Mouse (Mus musculus) liver, embryonic 15.5 days (tissue): Measurements from ENCODE around the gene Rbm47. TPM values are rescaled to one million over a fixed set of nuclear protein-coding genes. Genes with fewer than 3 reads are reported as not detected.

Experiments used
- ATAC-seq: fragments of 200-750 bp; cut with Nextera tagmentation; 2 replicates; pipeline ENCODE4 v1.8.0; 2017; ENCODE audit warnings: moderate number of reproducible peaks, mild to moderate bottlenecking, moderate library complexity; ENCODE audit not compliant: insufficient read depth
- H3K27ac ChIP-seq: fragments of 300-500 bp; sonication (generic); replicated peaks from 2 replicates; pipeline ENCODE4 v1.5.1; 2015; ENCODE audit warnings: mild to moderate bottlenecking, inconsistent platforms
- H3K27me3 ChIP-seq: fragments of 300-500 bp; sonication (generic); 2 replicates; pipeline ENCODE4 v1.6.1; 2015; ENCODE audit warnings: mild to moderate bottlenecking, inconsistent platforms
- H3K36me3 ChIP-seq: fragments of 300-500 bp; sonication (generic); replicated peaks from 2 replicates; pipeline ENCODE4 v1.6.1; 2015; ENCODE audit warnings: moderate library complexity, mild to moderate bottlenecking, inconsistent platforms
- H3K4me1 ChIP-seq: fragments of 300-500 bp; sonication (generic); replicated peaks from 2 replicates; pipeline ENCODE4 v1.6.1; 2015; ENCODE audit warnings: inconsistent platforms
- H3K4me2 ChIP-seq: fragments of 300-500 bp; sonication (generic); 2 replicates; pipeline ENCODE4 v1.6.1; 2015; ENCODE audit warnings: moderate library complexity, mild to moderate bottlenecking, inconsistent platforms
- H3K4me3 ChIP-seq: fragments of 300-500 bp; sonication (generic); replicated peaks from 2 replicates; pipeline ENCODE4 v1.5.1; 2015; ENCODE audit warnings: mild to moderate bottlenecking, inconsistent platforms
- H3K9ac ChIP-seq: fragments of 300-500 bp; sonication (generic); 2 replicates; pipeline ENCODE4 v1.6.1; 2015; ENCODE audit warnings: moderate library complexity, mild to moderate bottlenecking, inconsistent platforms
- H3K9me3 ChIP-seq: fragments of 300-500 bp; sonication (generic); replicated peaks from 2 replicates; pipeline ENCODE4 v1.6.1; 2016; ENCODE audit warnings: inconsistent platforms
- WGBS: fragments of 180-500 bp; shearing (Covaris S2); methylation state at CpG from one replicate; pipeline ENCODE4 v1.1.7; 2015; ENCODE audit warnings: mixed read lengths; ENCODE audit not compliant: insufficient replicate concordance; 5-methylcytosine and 5-hydroxymethylcytosine counted together
- polyA plus RNA-seq: library from polyadenylated mRNA; unstranded; fragments of >200 nt; fragmentation: Nextera tagmentation; extraction: Ambion mirVana; gene quantifications from 2 replicates; pipeline ENCODE4 v1.2.1, GENCODE M21; 2015

The Rbm47 gene
- polyA plus RNA-seq, 1 experiment from 2014 or later, result 15.2 TPM

GRCm38 (mm10) chr5:66124931-66125330, 48.0 kb downstream of the Rbm47 start:
- Histone ChIP-seq H3K9ac (no peak overlapping the region), H3K4me2 (no peak overlapping the region), H3K27me3 (no peaks in the 10 kb centered on the region), H3K27ac (no peak overlapping the region), H3K36me3 (no peaks in the 10 kb centered on the region), H3K4me3 (no peak overlapping the region), H3K4me1 (peaks cover 3% of the 10 kb centered on the region), H3K9me3 (no peaks in the 10 kb centered on the region)
- ATAC-seq, result no peak
- WGBS, result 63% methylated on average over 9 of the region's 9 CpGs

GRCm38 (mm10) chr5:66124089-66124400, 48.9 kb downstream of the Rbm47 start:
- peaks cover 3% of the 10 kb centered on the region for H3K4me1 ChIP-seq
- no peaks in the 10 kb centered on the region for H3K36me3 ChIP-seq
- H3K9me3 ChIP-seq, result no peaks in the 10 kb centered on the region
- no peak overlapping the region for H3K4me3 ChIP-seq
- H3K27ac ChIP-seq, result no peak overlapping the region
- no peak for ATAC-seq
- 65% methylated on average over 4 of the region's 4 CpGs for WGBS
- H3K4me2 ChIP-seq, result no peak overlapping the region
- H3K9ac ChIP-seq, result no peak overlapping the region
- no peaks in the 10 kb centered on the region for H3K27me3 ChIP-seq

GRCm38 (mm10) chr5:66123295-66124088, 49.4 kb downstream of the Rbm47 start:
- 63% methylated on average over 12 of the region's 12 CpGs for WGBS
- H3K4me2 ChIP-seq, result no peak overlapping the region

GRCm38 (mm10) chr5:66121255-66121654, 51.7 kb downstream of the Rbm47 start:
- Histone ChIP-seq H3K4me2 (no peak overlapping the region), H3K36me3 (no peaks in the 10 kb centered on the region), H3K4me1 (peaks cover 3% of the 10 kb centered on the region), H3K9ac (no peak overlapping the region), H3K4me3 (no peak overlapping the region), H3K27ac (no peak overlapping the region), H3K9me3 (no peaks in the 10 kb centered on the region), H3K27me3 (no peaks in the 10 kb centered on the region)
- ATAC-seq, result no peak

More at GRCm38 (mm10) chr5:66123295-66124088, 49.4 kb downstream of the Rbm47 start:
- Histone ChIP-seq H3K9me3 (no peaks in the 10 kb centered on the region), H3K27me3 (no peaks in the 10 kb centered on the region), H3K9ac (no peak overlapping the region), H3K36me3 (no peaks in the 10 kb centered on the region), H3K27ac (no peak overlapping the region), H3K4me1 (peaks cover 3% of the 10 kb centered on the region), H3K4me3 (no peak overlapping the region)
- ATAC-seq, result no peak; the same call in 1 of the 2 replicates

GRCm38 (mm10) chr5:66114751-66115150, 58.2 kb downstream of the Rbm47 start:
- H3K4me3 ChIP-seq, result no peak overlapping the region
- WGBS, result 55% methylated on average over 14 of the region's 14 CpGs
- peak overlapping the region; percentile 68 for H3K27ac ChIP-seq
- H3K4me2 ChIP-seq, result no peak overlapping the region
- no peak; the same call in 1 of the 2 replicates for ATAC-seq
- peaks cover 23% of the 10 kb centered on the region for H3K4me1 ChIP-seq
- no peak overlapping the region for H3K9ac ChIP-seq
- no peaks in the 10 kb centered on the region for H3K36me3 ChIP-seq
- no peaks in the 10 kb centered on the region for H3K27me3 ChIP-seq
- H3K9me3 ChIP-seq, result no peaks in the 10 kb centered on the region

- Histone ChIP-seq H3K36me3 (no peaks in the 10 kb centered on the region), H3K9me3 (no peaks in the 10 kb centered on the region), H3K9ac (no peak overlapping the region), H3K4me1 (peaks cover 23% of the 10 kb centered on the region), H3K4me3 (no peak overlapping the region), H3K4me2 (no peak overlapping the region), H3K27ac (peak overlapping the region; percentile 68), H3K27me3 (no peaks in the 10 kb centered on the region)
- peak; percentile 72 for ATAC-seq
- WGBS, result 52% methylated on average over 6 of the region's 6 CpGs
These were observed 58.7 kb downstream of the Rbm47 start for GRCm38 (mm10) chr5:66114208-66114607.

- Histone ChIP-seq H3K4me1 (peaks cover 23% of the 10 kb centered on the region), H3K4me3 (no peak overlapping the region), H3K9ac (no peak overlapping the region), H3K36me3 (no peaks in the 10 kb centered on the region), H3K9me3 (no peaks in the 10 kb centered on the region), H3K27me3 (no peaks in the 10 kb centered on the region), H3K4me2 (no peak overlapping the region), H3K27ac (0 out of 2 replicates have a peak overlapping the region, but pooled peaks have one; percentile 38)
- peak; percentile 57; the same call in 1 of the 2 replicates for ATAC-seq
- WGBS, result 26% methylated on average over 8 of the region's 8 CpGs
These were observed 60.9 kb downstream of the Rbm47 start for GRCm38 (mm10) chr5:66112059-66112458.

- ATAC-seq, result no peak
- Histone ChIP-seq H3K27ac (peak overlapping the region; percentile 72), H3K9me3 (no peaks in the 10 kb centered on the region), H3K4me1 (peaks cover 5% of the 10 kb centered on the region), H3K4me2 (no peak overlapping the region; the same call in 1 of the 2 replicates), H3K9ac (no peak overlapping the region), H3K4me3 (no peak overlapping the region), H3K36me3 (no peaks in the 10 kb centered on the region), H3K27me3 (no peaks in the 10 kb centered on the region)
- WGBS, result 53% methylated on average over 9 of the region's 9 CpGs
These were observed 66.5 kb downstream of the Rbm47 start for GRCm38 (mm10) chr5:66106372-66106771.

GRCm38 (mm10) chr5:66105946-66106345, 67.0 kb downstream of the Rbm47 start:
- no peaks in the 10 kb centered on the region for H3K36me3 ChIP-seq

GRCm38 (mm10) chr5:66105366-66105765, 67.6 kb downstream of the Rbm47 start:
- WGBS, result 16% methylated on average over 3 of the region's 3 CpGs
- no peak overlapping the region for H3K4me3 ChIP-seq
- no peak overlapping the region for H3K27ac ChIP-seq
- H3K36me3 ChIP-seq, result no peaks in the 10 kb centered on the region
- H3K27me3 ChIP-seq, result no peaks in the 10 kb centered on the region
- no peak overlapping the region; the same call in 1 of the 2 replicates for H3K4me2 ChIP-seq
- ATAC-seq, result no peak
- H3K9me3 ChIP-seq, result no peaks in the 10 kb centered on the region
- H3K9ac ChIP-seq, result no peak overlapping the region
- H3K4me1 ChIP-seq, result peaks cover 9% of the 10 kb centered on the region

More at GRCm38 (mm10) chr5:66105946-66106345, 67.0 kb downstream of the Rbm47 start:
- no peak overlapping the region for H3K9ac ChIP-seq
- no peak overlapping the region for H3K4me3 ChIP-seq
- no peak overlapping the region; the same call in 1 of the 2 replicates for H3K4me2 ChIP-seq
- ATAC-seq, result peak; percentile 71
- H3K9me3 ChIP-seq, result no peaks in the 10 kb centered on the region
- H3K27ac ChIP-seq, result peak overlapping the region; percentile 72
- no peaks in the 10 kb centered on the region for H3K27me3 ChIP-seq
- peaks cover 6% of the 10 kb centered on the region for H3K4me1 ChIP-seq
- WGBS, result 29% methylated on average over 7 of the region's 7 CpGs

GRCm38 (mm10) chr5:66103386-66103785, 69.5 kb downstream of the Rbm47 start:
- H3K9me3 ChIP-seq, result no peaks in the 10 kb centered on the region

More at GRCm38 (mm10) chr5:66103386-66103785, 69.5 kb downstream of the Rbm47 start:
- Histone ChIP-seq H3K27me3 (no peaks in the 10 kb centered on the region), H3K4me3 (no peak overlapping the region), H3K4me2 (no peak overlapping the region), H3K4me1 (peaks cover 9% of the 10 kb centered on the region), H3K9ac (no peak overlapping the region), H3K27ac (no peak overlapping the region), H3K36me3 (no peaks in the 10 kb centered on the region)
- no peak for ATAC-seq
- 57% methylated on average over 5 of the region's 5 CpGs for WGBS
